Mouse (Mus musculus) ES-E14 (cell line): ENCODE data around the gene Adora3.

Experiments
- CHD2 ChIP-seq: IDR thresholded peaks from 2 replicates; pipeline ENCODE4 v1.6.1; 2014; ENCODE audit warnings: mild to moderate bottlenecking, low read depth, low read length, inconsistent platforms
- HCFC1 ChIP-seq: IDR thresholded peaks from 2 replicates; pipeline ENCODE4 v1.6.1; 2012; ENCODE audit warnings: low read length, inconsistent platforms, borderline replicate concordance; ENCODE audit not compliant: insufficient read depth
- ZNF384 ChIP-seq: IDR thresholded peaks from 2 replicates; pipeline ENCODE4 v1.6.1; 2012; ENCODE audit warnings: low read depth, low read length, inconsistent platforms

DNA sequence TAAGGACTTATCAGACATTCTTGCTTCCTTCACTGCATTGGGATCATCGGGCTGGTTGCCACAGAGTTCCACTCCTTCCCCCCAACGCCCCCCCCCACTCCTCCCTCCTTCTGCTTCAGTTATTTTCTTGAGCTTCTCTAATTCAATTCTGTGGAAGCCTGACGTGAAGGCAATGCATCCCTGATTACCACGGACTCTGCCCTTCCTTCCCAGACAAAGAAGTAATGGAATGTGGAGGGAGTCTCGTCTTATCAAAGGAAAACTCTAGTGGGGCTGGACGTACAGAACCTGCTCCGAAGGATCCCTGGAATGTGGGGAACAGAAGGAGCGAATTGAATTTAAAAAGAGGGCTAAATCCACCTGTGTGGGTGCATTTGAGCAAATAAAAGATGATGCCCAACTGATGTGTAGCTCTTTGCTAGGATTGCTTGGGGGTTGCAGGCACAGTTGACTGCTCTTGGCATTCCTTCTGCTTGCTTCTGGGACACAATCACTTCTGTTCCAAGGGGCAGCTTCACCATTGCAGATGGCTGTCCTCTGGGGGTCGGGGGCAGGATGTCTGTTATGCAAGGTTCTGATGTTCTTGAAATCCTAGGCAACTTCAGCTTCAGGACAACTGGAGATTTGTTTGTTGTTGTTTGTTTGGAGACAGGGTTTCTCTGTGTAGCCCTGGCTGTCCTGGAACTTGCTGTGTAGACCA, 37.4 kb downstream of the Adora3 start:
- no peak for TF ChIP-seq HCFC1
- TF ChIP-seq ZNF384: no peak
- TF ChIP-seq CHD2: no peak
